Mouse (Mus musculus): ENCODE data around the gene Bri3bp.

DNA sequence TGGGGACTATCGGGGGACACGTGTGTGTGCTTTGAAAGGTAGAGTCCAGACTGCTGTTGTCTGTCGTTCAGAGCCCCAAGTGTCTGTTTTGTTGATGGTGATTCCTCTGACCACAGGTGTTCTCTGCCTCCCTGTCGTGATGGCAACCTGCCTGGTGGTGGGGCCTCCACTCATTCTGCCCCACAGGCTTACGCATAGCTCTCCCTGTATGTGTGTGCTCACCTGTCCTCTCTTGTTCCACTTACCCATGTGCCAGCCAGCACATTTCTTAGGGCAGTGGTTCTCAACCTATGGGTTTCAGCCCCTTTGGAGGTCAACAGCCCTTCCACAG is 51.7 kb downstream of the Bri3bp start:
- TF ChIP-seq POLR2A (IDR thresholded peaks at IDR 0.05; ENCODE audit: low read depth, low read length) = no peak
- TF ChIP-seq CTCF (IDR thresholded peaks at IDR 0.05; ENCODE audit: borderline replicate concordance, insufficient read depth, low read length) = no peak
